11 mouse cellular contexts compared by ENCODE assay signal in the genomic region with DNA sequence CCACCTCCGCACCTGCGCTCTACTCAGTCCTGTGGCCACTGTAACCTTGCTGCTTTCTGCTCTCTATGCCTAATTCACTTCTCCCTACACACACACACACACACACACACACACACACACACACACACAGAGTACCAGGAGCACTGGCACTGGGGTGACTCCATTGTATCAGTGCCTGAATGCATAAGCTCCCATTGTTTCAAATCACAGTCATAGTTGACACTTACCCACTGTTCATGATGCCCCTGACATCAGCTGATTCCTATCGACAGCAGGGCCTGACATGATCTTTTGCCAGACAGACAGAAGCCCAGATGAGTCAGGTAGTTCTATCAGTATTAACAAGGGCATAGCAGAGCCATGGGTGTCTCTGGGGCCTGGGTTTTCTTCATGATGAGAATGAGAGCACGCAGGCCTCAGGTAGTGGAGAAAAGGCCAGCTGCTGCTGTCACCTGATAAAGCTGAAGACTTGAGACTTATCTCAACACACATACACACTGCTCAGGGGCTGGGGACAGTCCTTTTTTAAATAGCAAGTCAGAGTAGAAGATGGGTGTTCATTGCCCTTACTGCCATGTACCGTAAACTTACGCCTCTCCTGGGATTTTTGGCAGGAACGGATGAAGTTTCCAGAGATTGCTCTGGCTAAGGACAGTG. TPM values are rescaled to one million over a fixed set of nuclear protein-coding genes. Genes with fewer than 3 reads are reported as not detected.
DNase-seq lines count a peak whose midpoint lies in the region; ATAC-seq and TF ChIP-seq lines count a peak whose summit lies in the region.
"Had no signal": no experiment of that assay in that cellular context is flagged by ENCODE, and none has a peak within 500 bp of the region (broad histone marks: within the 10 kb centered on the region; RNA-seq: fewer than 3 reads in every experiment).

No protein-coding gene starts in this region.

- H3K4me2 ChIP-seq in hindbrain, postnatal 0 days (ENCODE audit: low read depth, low read length), result no peak overlapping the region
- H3K4me2 ChIP-seq in midbrain, embryonic 16.5 days (ENCODE audit: low read length), result no peak overlapping the region
- no peak overlapping the region for H3K4me2 ChIP-seq in midbrain, postnatal 0 days (ENCODE audit: low read depth, low read length, poor library complexity, severe bottlenecking)
- H3K4me2 ChIP-seq: midbrain, embryonic 15.5 days had no signal

- WGBS in hindbrain, embryonic 10.5 days, result 87% methylated on average over 7 of the region's 7 CpGs
- 69% methylated on average over 7 of the region's 7 CpGs for WGBS in hindbrain, postnatal 0 days
- WGBS in midbrain, embryonic 16.5 days, result 86% methylated on average over 7 of the region's 7 CpGs
- 80% methylated on average over 7 of the region's 7 CpGs for WGBS in midbrain, postnatal 0 days

- H3K4me3 ChIP-seq in hindbrain, embryonic 10.5 days, result no peak overlapping the region
- no peak overlapping the region for H3K4me3 ChIP-seq in hindbrain, postnatal 0 days (ENCODE audit: low read length)
- no peak overlapping the region for H3K4me3 ChIP-seq in midbrain, embryonic 16.5 days (ENCODE audit: low read depth, low read length)
- H3K4me3 ChIP-seq in midbrain, postnatal 0 days (ENCODE audit: low read depth, low read length), result no peak overlapping the region
- H3K4me3 ChIP-seq: midbrain, embryonic 15.5 days had no signal

- peaks cover 41% of the 10 kb centered on the region for H3K36me3 ChIP-seq in hindbrain, embryonic 10.5 days
- H3K36me3 ChIP-seq in hindbrain, postnatal 0 days (ENCODE audit: insufficient read depth, low read length), result peaks cover 24% of the 10 kb centered on the region
- 0 out of 2 replicates have a peak, but pooled peaks cover 11% of the 10 kb centered on the region for H3K36me3 ChIP-seq in midbrain, embryonic 16.5 days (ENCODE audit: control insufficient read depth, insufficient read depth, low read length)
- H3K36me3 ChIP-seq in midbrain, postnatal 0 days (ENCODE audit: insufficient read depth, low read length), result peaks cover 26% of the 10 kb centered on the region

- ATAC-seq in hindbrain, postnatal 0 days, result no peak
- no peak for ATAC-seq in midbrain, embryonic 16.5 days
- no peak for ATAC-seq in midbrain, postnatal 0 days (ENCODE audit: low FRiP score)
- peak; percentile 76 for ATAC-seq in erythroid progenitor cell, adult 5-6 weeks (replicated peaks; ENCODE audit: low FRiP score, poor library complexity, severe bottlenecking)
- ATAC-seq: midbrain, embryonic 15.5 days had no signal

- no peak for DNase-seq in hindbrain, embryonic 10.5 days (ENCODE audit: low spot score)
- no peak for DNase-seq in hindbrain, postnatal 0 days (ENCODE audit: low spot score)
- DNase-seq in midbrain, postnatal 0 days (ENCODE audit: low spot score), result no peak
- DNase-seq in spleen, postnatal 36 days (ENCODE audit: low spot score in 2 of 2), result peak; percentile 31 to 53
- DNase-seq in cerebellum, postnatal 10 days, result no peak
- DNase-seq: kidney, adult 18-20 months; lung, adult 18-20 months had no signal

- no peaks in the 10 kb centered on the region for H3K27me3 ChIP-seq in hindbrain, embryonic 10.5 days (ENCODE audit: insufficient read depth, poor library complexity, severe bottlenecking)
- H3K27me3 ChIP-seq in hindbrain, postnatal 0 days (ENCODE audit: insufficient read depth, low read length), result no peaks in the 10 kb centered on the region
- no peaks in the 10 kb centered on the region for H3K27me3 ChIP-seq in midbrain, embryonic 16.5 days (ENCODE audit: control insufficient read depth, insufficient read depth, low read depth, low read length)
- H3K27me3 ChIP-seq in midbrain, postnatal 0 days (ENCODE audit: insufficient read depth, low read length), result no peaks in the 10 kb centered on the region
- H3K27me3 ChIP-seq: midbrain, embryonic 15.5 days had no signal

- no peaks in the 10 kb centered on the region for H3K9me3 ChIP-seq in hindbrain, embryonic 10.5 days
- no peaks in the 10 kb centered on the region for H3K9me3 ChIP-seq in hindbrain, postnatal 0 days (ENCODE audit: low read length)
- H3K9me3 ChIP-seq in midbrain, embryonic 16.5 days (replicated peaks; ENCODE audit: control insufficient read depth, low read length, poor library complexity, severe bottlenecking), result no peaks in the 10 kb centered on the region
- H3K9me3 ChIP-seq in midbrain, postnatal 0 days (ENCODE audit: low read length), result no peaks in the 10 kb centered on the region
- H3K9me3 ChIP-seq: midbrain, embryonic 15.5 days had no signal

- peak overlapping the region; percentile 37; the same call in 1 of the 2 replicates for H3K27ac ChIP-seq in hindbrain, embryonic 10.5 days
- no peak overlapping the region for H3K27ac ChIP-seq in hindbrain, postnatal 0 days
- 0 out of 2 replicates have a peak overlapping the region, but pooled peaks have one; percentile 20 for H3K27ac ChIP-seq in midbrain, embryonic 16.5 days (ENCODE audit: low read length)
- H3K27ac ChIP-seq in midbrain, postnatal 0 days (ENCODE audit: low read depth, low read length), result no peak overlapping the region
- H3K27ac ChIP-seq: midbrain, embryonic 15.5 days had no signal

- no peak for TF ChIP-seq CTCF in hindbrain, postnatal 0 days (IDR thresholded peaks at IDR 0.05; ENCODE audit: low read depth)
- TF ChIP-seq CTCF in midbrain, postnatal 0 days (IDR thresholded peaks at IDR 0.05), result no peak

- no peak overlapping the region for H3K9ac ChIP-seq in hindbrain, postnatal 0 days (replicated peaks; ENCODE audit: low read length)
- H3K9ac ChIP-seq in midbrain, embryonic 16.5 days (ENCODE audit: low read depth, low read length), result no peak overlapping the region
- H3K9ac ChIP-seq in midbrain, postnatal 0 days (replicated peaks; ENCODE audit: low read length, poor library complexity, severe bottlenecking), result no peak overlapping the region
- H3K9ac ChIP-seq: midbrain, embryonic 15.5 days had no signal

- peaks cover 19% of the 10 kb centered on the region for H3K4me1 ChIP-seq in hindbrain, embryonic 10.5 days (replicated peaks)
- H3K4me1 ChIP-seq in hindbrain, postnatal 0 days (ENCODE audit: insufficient read depth, low read length), result no peaks in the 10 kb centered on the region
- H3K4me1 ChIP-seq in midbrain, embryonic 16.5 days (ENCODE audit: control insufficient read depth, insufficient read depth, low read length), result peaks cover 4% of the 10 kb centered on the region; the same call in 1 of the 2 replicates
- no peaks in the 10 kb centered on the region for H3K4me1 ChIP-seq in midbrain, postnatal 0 days (ENCODE audit: insufficient read depth, low read length)

RNA-seq across cellular contexts. Expression of gene Snx15, which starts 4.2 kb away (rescaled TPM):
- polyA plus RNA-seq in hindbrain, embryonic 10.5 days (2016; fragmentation: Nextera tagmentation; extraction: Ambion mirVana), result 27.0 and 35.1 TPM in 2 replicates
- total RNA-seq in hindbrain, postnatal 0 days (2014; rRNA removed), result 71.4 and 84.4 TPM in 2 replicates
- polyA plus RNA-seq in hindbrain, postnatal 0 days (2015; fragmentation: Nextera tagmentation; extraction: Ambion mirVana), result 60.9 and 62.7 TPM in 2 replicates
- 58.7 and 65.4 TPM in 2 replicates for polyA plus RNA-seq in midbrain, embryonic 16.5 days (2015; fragmentation: Nextera tagmentation; extraction: Ambion mirVana)
- 51.0 and 66.4 TPM in 2 replicates for total RNA-seq in midbrain, postnatal 0 days (2014; rRNA removed)
- polyA plus RNA-seq in midbrain, postnatal 0 days (2015; fragmentation: Nextera tagmentation; extraction: Ambion mirVana), result 66.1 and 69.1 TPM in 2 replicates
- total RNA-seq in erythroid progenitor cell, adult 5-6 weeks (2015; ENCODE audit: low replicate concordance), result 52.8 and 61.6 TPM in 2 replicates
- total RNA-seq in erythroid progenitor cell, adult 5-6 weeks (2017; ENCODE audit: low replicate concordance), result 23.8 and 39.4 TPM in 2 replicates

RNA-seq across cellular contexts. Expression of gene Batf2, which starts 8.5 kb away (rescaled TPM):
- polyA plus RNA-seq in hindbrain, embryonic 10.5 days (2016; fragmentation: Nextera tagmentation; extraction: Ambion mirVana), result 0.09 TPM in 1 of 2 replicates, not detected in the other
- total RNA-seq in hindbrain, postnatal 0 days (2014; rRNA removed), result not detected in 2 replicates
- 0.21 and 0.23 TPM in 2 replicates for polyA plus RNA-seq in hindbrain, postnatal 0 days (2015; fragmentation: Nextera tagmentation; extraction: Ambion mirVana)
- polyA plus RNA-seq in midbrain, embryonic 16.5 days (2015; fragmentation: Nextera tagmentation; extraction: Ambion mirVana), result 0.15 TPM in 1 of 2 replicates, not detected in the other
- total RNA-seq in midbrain, postnatal 0 days (2014; rRNA removed), result not detected in 2 replicates
- polyA plus RNA-seq in midbrain, postnatal 0 days (2015; fragmentation: Nextera tagmentation; extraction: Ambion mirVana), result not detected in 2 replicates
- 2.5 and 7.1 TPM in 2 replicates for total RNA-seq in erythroid progenitor cell, adult 5-6 weeks (2015; ENCODE audit: low replicate concordance)
- 1.7 TPM in 1 of 2 replicates, not detected in the other for total RNA-seq in erythroid progenitor cell, adult 5-6 weeks (2017; ENCODE audit: low replicate concordance)
- polyA plus RNA-seq: midbrain, embryonic 15.5 days had no signal

RNA-seq across cellular contexts. Expression of gene Arl2, which starts 9.0 kb away (rescaled TPM):
- polyA plus RNA-seq in hindbrain, embryonic 10.5 days (2016; fragmentation: Nextera tagmentation; extraction: Ambion mirVana), result 125 and 130 TPM in 2 replicates
- total RNA-seq in hindbrain, postnatal 0 days (2014; rRNA removed), result 112 and 123 TPM in 2 replicates
- 151 and 155 TPM in 2 replicates for polyA plus RNA-seq in hindbrain, postnatal 0 days (2015; fragmentation: Nextera tagmentation; extraction: Ambion mirVana)
- 133 and 151 TPM in 2 replicates for polyA plus RNA-seq in midbrain, embryonic 16.5 days (2015; fragmentation: Nextera tagmentation; extraction: Ambion mirVana)
- total RNA-seq in midbrain, postnatal 0 days (2014; rRNA removed), result 83.4 and 123 TPM in 2 replicates
- polyA plus RNA-seq in midbrain, postnatal 0 days (2015; fragmentation: Nextera tagmentation; extraction: Ambion mirVana), result 159 and 174 TPM in 2 replicates
- total RNA-seq in erythroid progenitor cell, adult 5-6 weeks (2015; ENCODE audit: low replicate concordance), result 17.2 and 19.8 TPM in 2 replicates
- total RNA-seq in erythroid progenitor cell, adult 5-6 weeks (2017; ENCODE audit: low replicate concordance), result 9.4 and 17.3 TPM in 2 replicates

RNA-seq across cellular contexts. Expression of gene Sac3d1, which starts 13.8 kb away (rescaled TPM):
- polyA plus RNA-seq in hindbrain, embryonic 10.5 days (2016; fragmentation: Nextera tagmentation; extraction: Ambion mirVana), result 70.0 and 70.1 TPM in 2 replicates
- 91.0 and 91.5 TPM in 2 replicates for total RNA-seq in hindbrain, postnatal 0 days (2014; rRNA removed)
- polyA plus RNA-seq in hindbrain, postnatal 0 days (2015; fragmentation: Nextera tagmentation; extraction: Ambion mirVana), result 50.5 and 51.9 TPM in 2 replicates
- polyA plus RNA-seq in midbrain, embryonic 16.5 days (2015; fragmentation: Nextera tagmentation; extraction: Ambion mirVana), result 44.2 and 45.2 TPM in 2 replicates
- total RNA-seq in midbrain, postnatal 0 days (2014; rRNA removed), result 66.6 and 73.1 TPM in 2 replicates
- polyA plus RNA-seq in midbrain, postnatal 0 days (2015; fragmentation: Nextera tagmentation; extraction: Ambion mirVana), result 52.6 and 53.1 TPM in 2 replicates
- total RNA-seq in erythroid progenitor cell, adult 5-6 weeks (2015; ENCODE audit: low replicate concordance), result 2.5 and 5.9 TPM in 2 replicates
- total RNA-seq in erythroid progenitor cell, adult 5-6 weeks (2017; ENCODE audit: low replicate concordance), result 4.4 and 4.6 TPM in 2 replicates

RNA-seq across cellular contexts. Expression of gene Naaladl1, which starts 26.7 kb away (rescaled TPM):
- 0.64 and 0.90 TPM in 2 replicates for polyA plus RNA-seq in hindbrain, embryonic 10.5 days (2016; fragmentation: Nextera tagmentation; extraction: Ambion mirVana)
- 0.40 and 0.89 TPM in 2 replicates for total RNA-seq in hindbrain, postnatal 0 days (2014; rRNA removed)
- polyA plus RNA-seq in hindbrain, postnatal 0 days (2015; fragmentation: Nextera tagmentation; extraction: Ambion mirVana), result 0.36 and 0.43 TPM in 2 replicates
- 0.25 and 0.26 TPM in 2 replicates for polyA plus RNA-seq in midbrain, embryonic 16.5 days (2015; fragmentation: Nextera tagmentation; extraction: Ambion mirVana)
- total RNA-seq in midbrain, postnatal 0 days (2014; rRNA removed), result 0.42 and 1.0 TPM in 2 replicates
- 0.41 and 0.53 TPM in 2 replicates for polyA plus RNA-seq in midbrain, postnatal 0 days (2015; fragmentation: Nextera tagmentation; extraction: Ambion mirVana)
- total RNA-seq in erythroid progenitor cell, adult 5-6 weeks (2015; ENCODE audit: low replicate concordance), result 14.7 and 15.9 TPM in 2 replicates
- total RNA-seq in erythroid progenitor cell, adult 5-6 weeks (2017; ENCODE audit: low replicate concordance), result 6.4 and 9.8 TPM in 2 replicates
- total RNA-seq: gastrocnemius, adult 8-10 months had no signal

Comparison
In these comparisons a context has a peak if more than half of its experiments do, and no peak if none do; other contexts are left out.
1. H3K27ac ChIP-seq: peak in hindbrain, embryonic 10.5 days (single experiment) and midbrain, embryonic 16.5 days (single experiment); none in hindbrain, postnatal 0 days (single experiment) and midbrain, postnatal 0 days (single experiment).
2. DNase-seq: peak in spleen, postnatal 36 days (2 of 2); none in hindbrain, embryonic 10.5 days (single experiment), hindbrain, postnatal 0 days (single experiment), midbrain, postnatal 0 days (single experiment) and cerebellum, postnatal 10 days (0 of 2).